15 mouse cellular contexts compared by ENCODE assay signal in genomic region chr11:81601736-81602135, GRCm38 (mm10).
"Had no signal": no experiment of that assay in that cellular context is flagged by ENCODE, and none has a peak within 500 bp of the region (broad histone marks: within the 10 kb centered on the region; RNA-seq: fewer than 3 reads in every experiment).

No protein-coding gene starts in this region.

- H3K9me3 ChIP-seq: neural tube, embryonic 15.5 days; stomach, embryonic 15.5 days had no signal

- H3K27ac ChIP-seq: neural tube, embryonic 15.5 days; stomach, embryonic 15.5 days; stomach, postnatal 0 days had no signal

- H3K36me3 ChIP-seq: neural tube, embryonic 15.5 days; stomach, embryonic 15.5 days had no signal

- H3K27me3 ChIP-seq: neural tube, embryonic 15.5 days; stomach, embryonic 15.5 days had no signal

- H3K4me3 ChIP-seq: neural tube, embryonic 15.5 days; stomach, embryonic 15.5 days had no signal

- H3K9ac ChIP-seq: neural tube, embryonic 15.5 days; stomach, embryonic 15.5 days had no signal

- H3K4me2 ChIP-seq: neural tube, embryonic 15.5 days; stomach, embryonic 15.5 days had no signal

- H3K4me1 ChIP-seq: neural tube, embryonic 15.5 days; stomach, embryonic 15.5 days had no signal

- DNase-seq: retina, postnatal 1 day; right cerebral cortex, adult 18-20 months; right cerebral cortex, postnatal 14 days; right cerebral cortex, postnatal 25 days; right cerebral cortex, postnatal 4 days; spleen, adult 18-20 months; thymus, adult 18-20 months; thymus, adult 2 months; thymus, postnatal 14 days; thymus, postnatal 25 days; thymus, postnatal 36 days; thymus, postnatal 4 days had no signal
